Mouse (Mus musculus) brown adipose tissue, adult 24 weeks (tissue): ENCODE measurements around the gene Opn4. TPM values are rescaled to one million over a fixed set of nuclear protein-coding genes. Genes with fewer than 3 reads are reported as not detected.

Source experiments
- H3K27ac ChIP-seq: fragments of 200-500 bp; replicated peaks from 2 replicates; pipeline ENCODE4 v1.5.1; 2012; ENCODE audit warnings: low read depth, mild to moderate bottlenecking, low read length
- H3K4me1 ChIP-seq: fragments of 200-500 bp; 2 replicates; pipeline ENCODE4 v1.6.1; 2012; ENCODE audit warnings: low read length, mixed read lengths; ENCODE audit not compliant: control insufficient read depth, insufficient read depth, insufficient read length
- H3K4me3 ChIP-seq: fragments of 200-500 bp; 2 replicates; pipeline ENCODE4 v1.5.1; 2012; ENCODE audit warnings: low read depth, mild to moderate bottlenecking, low read length, moderate library complexity; ENCODE audit not compliant: insufficient read depth
- polyA plus RNA-seq: library from polyadenylated mRNA; stranded (reverse); fragments of >200 nt; gene quantifications from 2 replicates; pipeline ENCODE4 v1.2.4, GENCODE M21; 2012; ENCODE audit not compliant: missing spikeins, insufficient read depth, insufficient read length

Opn4 gene
- not detected in 2 replicates for polyA plus RNA-seq

GRCm38 (mm10) chr14:34599941-34600340 lies at the start of gene Opn4:
Gene Opn4, minus strand, starts transcription at chr14:34600142.
- H3K27ac ChIP-seq: no peak within 1 kb of the TSS
- no peaks in the 10 kb centered on the region for H3K4me1 ChIP-seq
- H3K4me3 ChIP-seq: no peak within 1 kb of the TSS

- Histone ChIP-seq H3K4me1 (no peaks in the 10 kb centered on the region), H3K27ac (no peak overlapping the region)
These were observed 48.0 kb upstream of the Opn4 start for GRCm38 (mm10) chr14:34647870-34648475.

DNA sequence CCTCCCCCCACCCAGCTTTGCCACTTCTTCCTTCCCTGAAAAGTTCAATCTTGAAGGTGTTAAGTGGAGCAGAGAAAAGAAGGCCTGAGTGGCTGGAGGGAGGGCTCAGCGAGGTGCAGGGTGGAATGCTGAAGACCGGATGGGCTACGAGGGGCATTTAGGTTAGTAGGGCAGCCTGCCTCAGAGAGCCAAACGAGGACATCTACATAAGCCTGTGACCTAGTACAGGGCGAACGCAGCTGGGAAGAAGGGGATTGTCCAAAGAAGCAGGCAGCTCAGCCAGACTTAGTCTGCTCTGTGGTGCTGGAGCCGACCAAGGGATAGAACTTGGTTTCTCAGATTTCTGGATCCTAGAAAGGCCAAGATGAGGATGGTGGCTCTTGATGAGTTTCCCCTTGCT lies 44.2 kb upstream of the Opn4 start:
- Histone ChIP-seq H3K27ac (no peak overlapping the region), H3K4me1 (no peaks in the 10 kb centered on the region), H3K4me3 (no peak overlapping the region)

More at GRCm38 (mm10) chr14:34647870-34648475, 48.0 kb upstream of the Opn4 start:
- no peak overlapping the region for H3K4me3 ChIP-seq

DNA sequence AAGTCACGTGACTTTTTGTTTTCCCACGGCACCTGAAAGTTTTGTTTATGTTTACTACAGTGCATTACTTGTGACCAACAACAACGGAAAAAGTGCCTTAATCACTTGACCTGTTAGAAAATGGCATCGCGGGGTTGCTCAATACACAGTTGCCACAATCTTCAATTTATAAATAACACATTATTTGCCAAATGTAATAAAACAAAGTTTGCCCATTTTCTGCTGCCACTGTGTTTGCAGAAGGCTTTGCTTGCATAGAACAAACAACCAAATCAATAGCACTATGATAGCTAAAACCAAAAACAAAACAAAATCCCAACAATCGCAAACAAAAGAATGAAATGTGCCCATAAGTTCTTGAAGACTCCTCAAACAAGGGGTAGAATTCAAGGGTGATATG lies 35.8 kb upstream of the Opn4 start:
- Histone ChIP-seq H3K27ac (no peak overlapping the region), H3K4me1 (no peaks in the 10 kb centered on the region), H3K4me3 (no peak overlapping the region)

DNA sequence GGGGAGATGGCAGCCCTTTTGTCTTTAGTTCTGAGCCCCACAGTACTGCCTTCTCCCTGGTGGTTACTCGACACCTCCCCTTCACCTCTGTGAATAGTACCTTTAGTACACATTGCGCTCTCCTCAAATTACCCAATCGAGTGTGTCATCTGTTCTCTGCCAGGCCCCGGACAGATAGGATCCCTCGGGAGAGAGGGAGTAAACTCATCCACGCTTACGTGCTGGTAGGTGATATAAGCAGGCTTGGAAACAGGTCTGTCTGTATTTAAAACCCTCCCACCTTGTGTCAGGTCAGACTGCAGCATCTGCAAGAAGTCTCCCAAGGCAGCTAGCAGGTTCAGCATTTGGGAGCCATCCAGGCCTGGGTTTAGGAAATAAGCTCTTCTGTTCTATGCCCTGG lies 35.2 kb upstream of the Opn4 start:
- Histone ChIP-seq H3K4me1 (no peaks in the 10 kb centered on the region), H3K4me3 (no peak overlapping the region), H3K27ac (no peak overlapping the region)

DNA sequence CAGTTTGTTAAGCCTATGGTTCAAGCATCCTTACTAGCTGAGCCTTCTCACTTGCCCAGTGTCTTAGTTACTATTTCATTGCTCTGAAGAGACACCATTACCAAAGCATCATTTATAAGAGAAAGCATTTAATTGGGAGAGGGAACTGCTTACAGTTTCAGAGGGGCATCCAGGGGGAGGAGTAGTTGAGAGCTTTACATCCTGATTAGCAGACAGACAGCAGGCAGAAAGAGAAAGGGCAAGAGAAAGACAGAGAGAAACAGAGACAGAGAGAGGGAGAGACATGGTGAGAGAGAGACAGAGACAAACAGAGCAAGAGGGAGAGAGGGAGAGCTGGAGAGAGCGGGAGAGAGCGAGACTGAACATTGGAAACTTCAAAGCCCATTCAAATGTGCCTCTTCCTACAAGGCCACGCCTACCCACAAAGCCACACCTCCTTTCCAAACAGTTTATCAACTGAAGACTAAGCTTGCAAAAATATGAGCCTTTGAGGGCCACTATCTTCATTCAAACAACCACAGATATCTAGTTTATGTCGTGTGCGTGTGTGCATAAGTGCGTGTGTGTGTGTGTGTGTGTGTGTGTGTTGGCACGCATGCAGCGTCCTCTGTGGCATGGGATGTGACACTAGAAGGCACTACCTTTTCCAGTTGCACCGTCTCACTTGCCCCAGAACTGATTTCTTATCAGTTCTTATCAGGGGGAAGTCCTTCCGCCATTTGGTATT lies 32.9 kb upstream of the Opn4 start:
- Histone ChIP-seq H3K4me3 (no peak overlapping the region), H3K4me1 (no peaks in the 10 kb centered on the region), H3K27ac (no peak overlapping the region)

GRCm38 (mm10) chr14:34626824-34627223 lies 26.9 kb upstream of the Opn4 start:
- H3K27ac ChIP-seq: no peak overlapping the region

GRCm38 (mm10) chr14:34623531-34624210 lies 23.7 kb upstream of the Opn4 start:
- Histone ChIP-seq H3K4me3 (no peak overlapping the region), H3K27ac (no peak overlapping the region), H3K4me1 (no peaks in the 10 kb centered on the region)

More at GRCm38 (mm10) chr14:34626824-34627223, 26.9 kb upstream of the Opn4 start:
- Histone ChIP-seq H3K4me3 (no peak overlapping the region), H3K4me1 (no peaks in the 10 kb centered on the region)

DNA sequence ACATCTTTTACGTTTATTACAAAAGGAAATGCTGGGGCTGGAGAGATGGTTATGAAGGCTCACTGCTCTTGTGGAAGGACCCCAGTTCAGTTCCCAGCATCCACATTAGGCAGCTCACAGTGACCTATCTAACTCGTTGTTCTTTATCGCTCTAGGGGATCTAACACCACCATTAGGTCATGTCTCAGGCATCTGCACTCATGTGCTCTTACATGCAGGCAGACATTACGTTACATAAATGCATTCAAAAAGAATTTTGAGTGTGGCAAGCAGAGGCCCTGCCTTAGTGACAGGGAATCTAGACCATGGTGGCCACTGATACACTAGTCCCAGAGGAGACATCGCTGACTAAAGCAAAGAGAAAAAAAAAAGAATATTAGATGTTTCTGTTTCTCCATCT lies 23.1 kb upstream of the Opn4 start:
- no peaks in the 10 kb centered on the region for H3K4me1 ChIP-seq
- no peak overlapping the region for H3K27ac ChIP-seq
- no peak overlapping the region for H3K4me3 ChIP-seq

DNA sequence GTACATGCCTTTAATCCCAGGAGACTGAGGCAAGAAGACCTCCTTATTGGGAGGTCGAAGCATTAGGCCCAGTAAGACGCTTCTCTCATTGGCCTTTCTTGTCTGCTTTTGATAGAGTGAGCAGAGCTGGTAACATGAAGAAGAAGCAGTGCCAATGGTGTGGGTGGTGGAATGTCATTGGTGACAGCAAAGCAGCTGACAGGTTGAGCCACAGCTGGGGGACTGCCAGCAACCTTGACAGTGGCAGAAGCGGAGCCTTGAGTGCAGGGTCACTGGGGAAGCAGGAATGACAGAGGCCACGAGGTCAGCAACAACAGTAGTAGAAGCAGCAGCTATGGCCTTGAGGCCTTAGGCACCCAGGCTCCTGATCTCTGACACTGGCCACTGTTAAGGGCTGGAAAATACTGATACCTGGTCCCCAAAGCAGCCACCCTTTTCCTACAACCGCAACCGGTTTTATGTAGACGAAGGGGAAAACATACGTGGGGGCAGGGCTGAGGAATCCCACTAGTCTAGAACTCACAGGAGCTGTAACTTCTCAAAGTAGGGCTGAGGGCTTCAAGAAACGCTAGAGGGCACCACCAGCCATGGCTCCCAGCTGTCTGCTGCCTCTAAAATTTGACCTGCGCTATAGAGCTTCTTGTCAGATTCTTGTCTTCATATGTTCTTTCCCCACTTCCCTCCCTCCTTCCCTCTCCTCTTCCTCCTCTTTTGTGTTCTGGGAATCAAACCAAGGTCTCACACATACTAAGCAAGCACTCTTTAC lies 20.9 kb upstream of the Opn4 start:
- Histone ChIP-seq H3K4me3 (no peak overlapping the region), H3K4me1 (no peaks in the 10 kb centered on the region), H3K27ac (no peak overlapping the region)

- Histone ChIP-seq H3K27ac (no peak overlapping the region), H3K4me3 (no peak overlapping the region), H3K4me1 (no peaks in the 10 kb centered on the region)
These were observed 18.9 kb upstream of the Opn4 start for GRCm38 (mm10) chr14:34618808-34619207.

GRCm38 (mm10) chr14:34616821-34617220 lies 16.9 kb upstream of the Opn4 start:
- Histone ChIP-seq H3K4me1 (no peaks in the 10 kb centered on the region), H3K4me3 (no peak overlapping the region), H3K27ac (no peak overlapping the region)

DNA sequence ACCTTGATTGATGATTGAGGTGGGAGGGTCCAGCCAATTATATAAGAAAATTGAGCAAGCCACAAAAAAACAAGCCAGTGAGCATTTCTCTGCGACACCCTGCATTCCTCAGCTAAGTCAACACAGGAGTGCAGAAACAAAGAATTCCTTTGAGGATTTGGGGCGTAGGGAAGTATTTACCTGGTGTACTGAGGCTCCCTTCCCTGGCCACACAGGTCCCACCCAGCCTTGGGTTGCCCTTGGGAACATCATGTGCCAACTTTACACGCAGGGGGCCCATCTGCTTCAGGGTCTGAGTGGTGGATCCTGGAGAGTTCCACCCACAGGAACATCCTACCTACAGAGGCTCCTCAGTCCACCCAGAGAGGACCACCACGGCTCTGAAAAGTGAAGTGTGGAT lies 15.7 kb upstream of the Opn4 start:
- H3K4me3 ChIP-seq: no peak overlapping the region
- no peaks in the 10 kb centered on the region for H3K4me1 ChIP-seq
- H3K27ac ChIP-seq: no peak overlapping the region

- H3K4me3 ChIP-seq: no peak overlapping the region
- H3K27ac ChIP-seq: no peak overlapping the region
- H3K4me1 ChIP-seq: no peaks in the 10 kb centered on the region
These were observed 15.1 kb upstream of the Opn4 start for GRCm38 (mm10) chr14:34615082-34615481.

DNA sequence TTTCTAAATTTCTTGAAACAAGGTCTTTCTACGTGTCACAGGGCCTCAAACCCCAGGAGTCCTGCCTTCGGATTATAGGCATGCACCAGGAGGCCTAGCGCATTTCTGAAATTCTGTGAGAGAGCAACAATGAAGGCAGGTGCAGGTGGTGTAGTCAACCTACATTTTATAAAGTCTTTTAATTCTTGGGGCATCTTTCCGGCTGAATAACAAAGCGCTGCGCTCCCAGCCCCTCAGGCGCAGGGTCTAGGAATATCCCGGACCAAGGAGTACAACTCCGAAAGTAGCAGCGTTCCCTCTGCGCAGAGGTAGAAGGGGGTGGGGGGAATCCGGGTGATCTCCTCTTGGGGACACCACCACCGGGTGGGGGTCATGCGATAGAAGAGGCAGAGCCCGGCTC lies 14.6 kb upstream of the Opn4 start:
- H3K27ac ChIP-seq: no peak overlapping the region
- H3K4me1 ChIP-seq: no peaks in the 10 kb centered on the region
- H3K4me3 ChIP-seq: no peak overlapping the region
